ENCODE assay signal across 8 mouse cellular contexts in genomic region chr8:54077271-54078120, GRCm38 (mm10). TPM values are rescaled to one million over a fixed set of nuclear protein-coding genes. Genes with fewer than 3 reads are reported as not detected.
DNase-seq lines count a peak whose midpoint lies in the region; ATAC-seq and TF ChIP-seq lines count a peak whose summit lies in the region.

Vegfc (plus strand) TSS chr8:54077606.

- H3K27ac ChIP-seq in bone marrow macrophage, adult 2 months (ENCODE audit: insufficient read depth, low read depth, low read length): no peak within 1 kb of the TSS
- peak within 1 kb of the TSS; percentile 46 for H3K27ac ChIP-seq in forebrain, embryonic 11.5 days (ENCODE audit: low read depth, low read length)
- peak within 1 kb of the TSS; percentile 89 for H3K27ac ChIP-seq in heart, embryonic 15.5 days
- H3K27ac ChIP-seq in lung, postnatal 0 days (ENCODE audit: low read length): peak within 1 kb of the TSS; percentile 45

- H3K9ac ChIP-seq in forebrain, embryonic 11.5 days (ENCODE audit: low read length): peak within 1 kb of the TSS; percentile 86
- H3K9ac ChIP-seq in heart, embryonic 15.5 days: peak within 1 kb of the TSS; percentile 87
- H3K9ac ChIP-seq in lung, postnatal 0 days (replicated peaks; ENCODE audit: low read depth): peak within 1 kb of the TSS; percentile 46

- peak within 1 kb of the TSS; percentile 60 for H3K4me3 ChIP-seq in bone marrow macrophage, adult 2 months (ENCODE audit: insufficient read depth, low read length)
- peak within 1 kb of the TSS; percentile 78 for H3K4me3 ChIP-seq in forebrain, embryonic 11.5 days (ENCODE audit: low read depth, low read length)
- peak within 1 kb of the TSS; percentile 77 for H3K4me3 ChIP-seq in heart, embryonic 15.5 days
- H3K4me3 ChIP-seq in lung, postnatal 0 days (ENCODE audit: low read depth, low read length): peak within 1 kb of the TSS; percentile 81

- ATAC-seq in forebrain, embryonic 11.5 days (replicated peaks; ENCODE audit: low FRiP score): peak; percentile 78
- ATAC-seq in heart, embryonic 15.5 days (replicated peaks; ENCODE audit: insufficient number of reproducible peaks, insufficient read depth, low FRiP score, low read depth): peak; percentile 69
- peak; percentile 61 for ATAC-seq in lung, postnatal 0 days

- no peak for TF ChIP-seq EP300 in lung, postnatal 0 days (IDR thresholded peaks at IDR 0.05)

- no peaks in the 10 kb centered on the region for H3K27me3 ChIP-seq in forebrain, embryonic 11.5 days (ENCODE audit: control insufficient read depth, insufficient read depth, low read length)
- no peaks in the 10 kb centered on the region for H3K27me3 ChIP-seq in heart, embryonic 15.5 days
- no peaks in the 10 kb centered on the region for H3K27me3 ChIP-seq in lung, postnatal 0 days (replicated peaks; ENCODE audit: insufficient read depth, low read length)

- no peak for TF ChIP-seq POLR2A in bone marrow macrophage, adult 2 months (IDR thresholded peaks at IDR 0.05; ENCODE audit: borderline replicate concordance, low read depth, low read length)

- no peak for TF ChIP-seq CTCF in bone marrow macrophage, adult 2 months (IDR thresholded peaks at IDR 0.05; ENCODE audit: low read depth, low read length)
- no peak for TF ChIP-seq CTCF in lung, postnatal 0 days (IDR thresholded peaks at IDR 0.05)

- H3K4me1 ChIP-seq in bone marrow macrophage, adult 2 months (ENCODE audit: control insufficient read depth, insufficient read depth, low read length): no peaks in the 10 kb centered on the region
- H3K4me1 ChIP-seq in forebrain, embryonic 11.5 days (replicated peaks; ENCODE audit: control insufficient read depth, insufficient read depth, low read length): no peaks in the 10 kb centered on the region
- peaks cover 4% of the 10 kb centered on the region; the same call in 1 of the 2 replicates for H3K4me1 ChIP-seq in heart, embryonic 15.5 days (replicated peaks)
- H3K4me1 ChIP-seq in lung, postnatal 0 days (ENCODE audit: insufficient read depth, low read depth, low read length): no peaks in the 10 kb centered on the region

- WGBS in forebrain, embryonic 11.5 days: under 1% methylated on average over 76 of the region's 79 CpGs
- WGBS in heart, embryonic 15.5 days: under 1% methylated on average over 71 of the region's 79 CpGs
- WGBS in lung, postnatal 0 days: 3% methylated on average over 45 of the region's 79 CpGs

- no peaks in the 10 kb centered on the region for H3K36me3 ChIP-seq in forebrain, embryonic 11.5 days (ENCODE audit: control insufficient read depth, insufficient read depth, low read length)
- no peaks in the 10 kb centered on the region for H3K36me3 ChIP-seq in heart, embryonic 15.5 days
- no peaks in the 10 kb centered on the region for H3K36me3 ChIP-seq in lung, postnatal 0 days (ENCODE audit: insufficient read depth, low read length)

- H3K9me3 ChIP-seq in forebrain, embryonic 11.5 days (ENCODE audit: control insufficient read depth, low read length): no peaks in the 10 kb centered on the region
- no peaks in the 10 kb centered on the region for H3K9me3 ChIP-seq in heart, embryonic 15.5 days (replicated peaks)
- no peaks in the 10 kb centered on the region for H3K9me3 ChIP-seq in lung, postnatal 0 days (ENCODE audit: low read length)

- DNase-seq in CD4-positive, CD25-positive, alpha-beta regulatory T cell, adult 2 months (ENCODE audit: low read depth, low spot score): peak; percentile 18
- peak; percentile 85 for DNase-seq in forebrain, embryonic 11.5 days (ENCODE audit: low spot score)
- peak; percentile 69 to 82 for DNase-seq in kidney, postnatal 4 days
- peak; percentile 55 for DNase-seq in lung, postnatal 0 days (ENCODE audit: low spot score)
- peak; percentile 49 for DNase-seq in ovary, postnatal 10 days (ENCODE audit: low spot score)
- DNase-seq in thymus, postnatal 14 days: peak; percentile 40

- H3K4me2 ChIP-seq in forebrain, embryonic 11.5 days (ENCODE audit: low read depth, low read length, severe bottlenecking): peak within 1 kb of the TSS; percentile 73
- peak within 1 kb of the TSS; percentile 83 for H3K4me2 ChIP-seq in heart, embryonic 15.5 days
- peak within 1 kb of the TSS; percentile 88 for H3K4me2 ChIP-seq in lung, postnatal 0 days (replicated peaks; ENCODE audit: low read depth, low read length)

RNA-seq across cellular contexts. Expression of gene Vegfc, which starts in this region (rescaled TPM):
- polyA plus RNA-seq in bone marrow macrophage, adult 2 months (2012; ENCODE audit: insufficient read depth, insufficient read length, missing spikeins): 0.63 and 0.78 TPM in 2 replicates
- 9.0 and 9.9 TPM in 2 replicates for polyA plus RNA-seq in forebrain, embryonic 11.5 days (2014; fragmentation: Nextera tagmentation; extraction: Ambion mirVana)
- 11.1 and 11.9 TPM in 2 replicates for polyA plus RNA-seq in heart, embryonic 15.5 days (2015; fragmentation: Nextera tagmentation; extraction: Ambion mirVana)
- 22.8 and 24.4 TPM in 2 replicates for polyA plus RNA-seq in lung, postnatal 0 days (2015; fragmentation: Nextera tagmentation; extraction: Ambion mirVana)

Comparison
In these comparisons a context has a peak if more than half of its experiments do, and no peak if none do; other contexts are left out.
1. DNase-seq: peak in every context shown above with its lines; median percentile 85 in forebrain, embryonic 11.5 days; 76 in kidney, postnatal 4 days; 55 in lung, postnatal 0 days; 49 in ovary, postnatal 10 days; 40 in thymus, postnatal 14 days; 18 in CD4-positive, CD25-positive, alpha-beta regulatory T cell, adult 2 months.